Mouse (Mus musculus) thymus, adult 2 months (tissue): ENCODE results near the gene Ufc1. TPM values are rescaled to one million over a fixed set of nuclear protein-coding genes. Genes with fewer than 3 reads are reported as not detected.

Experiments used
- DNase-seq: peaks from one replicate; pipeline ENCODE4 v3.0.0; 2021
- H3K27ac ChIP-seq: fragments of 200-500 bp; 2 replicates; pipeline ENCODE4 v1.5.1; 2012; ENCODE audit warnings: low read length, control low read depth; ENCODE audit not compliant: control insufficient read depth, insufficient read depth
- H3K27me3 ChIP-seq: fragments of 200-500 bp; 2 replicates; pipeline ENCODE4 v1.6.1; 2012; ENCODE audit warnings: mild to moderate bottlenecking, low read length, moderate library complexity, mixed read lengths; ENCODE audit not compliant: control insufficient read depth, insufficient read depth
- H3K36me3 ChIP-seq: fragments of 200-500 bp; 2 replicates; pipeline ENCODE4 v1.6.1; 2012; ENCODE audit warnings: mild to moderate bottlenecking, low read length, moderate library complexity; ENCODE audit not compliant: control insufficient read depth, insufficient read depth
- H3K4me1 ChIP-seq: fragments of 200-500 bp; replicated peaks from 2 replicates; pipeline ENCODE4 v1.6.1; 2012; ENCODE audit warnings: low read length; ENCODE audit not compliant: control insufficient read depth, insufficient read depth
- H3K4me3 ChIP-seq: fragments of 200-500 bp; 2 replicates; pipeline ENCODE4 v1.5.1; 2012; ENCODE audit warnings: mild to moderate bottlenecking, low read length, control low read depth, moderate library complexity; ENCODE audit not compliant: control insufficient read depth, insufficient read depth
- CTCF ChIP-seq: fragments of 200-500 bp; IDR thresholded peaks from 2 replicates; pipeline ENCODE4 v1.5.1; 2012; ENCODE audit warnings: mild to moderate bottlenecking, control low read depth, low read length, moderate library complexity, borderline replicate concordance; ENCODE audit not compliant: control insufficient read depth, poor library complexity, insufficient read depth; ENCODE audit errors: extremely low read depth
- POLR2A ChIP-seq: fragments of 200-500 bp; IDR thresholded peaks from 2 replicates; pipeline ENCODE4 v1.6.1; 2012; ENCODE audit warnings: mild to moderate bottlenecking, low read length, control low read depth, moderate library complexity; ENCODE audit not compliant: control insufficient read depth, poor library complexity, insufficient read depth; ENCODE audit errors: extremely low read depth
- WGBS: fragments of 180-500 bp; shearing (Covaris S2); methylation state at CpG from one replicate; pipeline ENCODE4 v1.1.7; 2018; 5-methylcytosine and 5-hydroxymethylcytosine counted together
- polyA plus RNA-seq: library from polyadenylated mRNA; depleted of rRNA; stranded (reverse); fragments of >200 nt; gene quantifications from 2 replicates; pipeline ENCODE4 v1.2.3, GENCODE M21; 2012

Ufc1 gene
- polyA plus RNA-seq, 1 experiment: 18.5 TPM

GRCm38 (mm10) chr1:171282086-171282805, 12.6 kb downstream of the Ufc1 start:
- H3K4me1 ChIP-seq: peaks cover 17% of the 10 kb centered on the region
- H3K27ac ChIP-seq: no peak overlapping the region
- WGBS: 90% methylated on average over 18 of the region's 18 CpGs
- no peaks in the 10 kb centered on the region for H3K27me3 ChIP-seq
- H3K36me3 ChIP-seq: 0 out of 2 replicates have a peak, but pooled peaks cover 5% of the 10 kb centered on the region
- DNase-seq: no peak
- H3K4me3 ChIP-seq: no peak overlapping the region
- TF ChIP-seq CTCF (no peak), POLR2A (no peak)

DNA sequence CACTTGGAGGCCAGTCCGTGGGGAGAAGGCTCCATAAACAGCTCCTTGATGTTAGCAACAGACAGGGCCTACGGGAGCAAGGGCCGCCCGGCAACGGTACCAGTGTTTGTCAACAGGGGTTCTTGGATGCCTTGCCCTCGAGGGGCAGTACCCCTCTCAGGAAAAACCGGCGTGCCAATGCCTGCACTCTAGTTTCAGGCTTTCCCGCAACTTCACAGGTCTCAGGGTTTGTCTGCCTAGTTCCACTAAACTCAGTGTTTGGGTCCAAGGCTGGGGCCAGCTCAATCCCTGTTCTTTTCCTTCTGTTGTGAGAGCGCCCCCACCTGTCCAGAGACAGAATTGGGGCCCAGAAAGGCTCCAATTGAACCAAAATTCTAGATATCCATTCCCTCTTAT, 13.3 kb downstream of the Ufc1 start:
- Histone ChIP-seq H3K27me3 (no peaks in the 10 kb centered on the region), H3K36me3 (peaks cover 11% of the 10 kb centered on the region), H3K27ac (peak overlapping the region; percentile 85), H3K4me1 (peaks cover 13% of the 10 kb centered on the region), H3K4me3 (peak overlapping the region; percentile 83)
- WGBS: 1% methylated on average over 10 of the region's 10 CpGs
- TF ChIP-seq CTCF: 0 out of 2 replicates have a peak, but pooled peaks have one; percentile 71
- no peak for TF ChIP-seq POLR2A
- DNase-seq: peak; percentile 83

GRCm38 (mm10) chr1:171280916-171281527, 13.8 kb downstream of the Ufc1 start, which contains the start of gene Ppox:
TSS of gene Ppox (minus strand) at chr1:171281186.
- H3K27me3 ChIP-seq: no peaks in the 10 kb centered on the region
- peaks cover 12% of the 10 kb centered on the region for H3K4me1 ChIP-seq
- peak within 1 kb of the TSS; percentile 85 for H3K27ac ChIP-seq
- peak within 1 kb of the TSS; percentile 83 for H3K4me3 ChIP-seq
- TF ChIP-seq CTCF (no peak), POLR2A (no peak; the same call in 1 of the 2 replicates)
- peaks cover 16% of the 10 kb centered on the region for H3K36me3 ChIP-seq
- under 1% methylated on average over 26 of the region's 26 CpGs for WGBS
- DNase-seq: peak; percentile 88

GRCm38 (mm10) chr1:171280250-171280915, 14.4 kb downstream of the Ufc1 start:
- TF ChIP-seq POLR2A (no peak; the same call in 1 of the 2 replicates), CTCF (no peak)
- Histone ChIP-seq H3K4me1 (peaks cover 12% of the 10 kb centered on the region), H3K4me3 (peak overlapping the region; percentile 71), H3K27ac (no peak overlapping the region), H3K36me3 (peaks cover 23% of the 10 kb centered on the region), H3K27me3 (no peaks in the 10 kb centered on the region)
- 7% methylated on average over 25 of the region's 25 CpGs for WGBS
- peak; percentile 27 for DNase-seq

- H3K4me1 ChIP-seq: peaks cover 12% of the 10 kb centered on the region
- TF ChIP-seq CTCF (no peak), POLR2A (no peak)
- peaks cover 28% of the 10 kb centered on the region for H3K36me3 ChIP-seq
- H3K4me3 ChIP-seq: no peak overlapping the region
- WGBS: 93% methylated on average over 5 of the region's 5 CpGs
- no peak overlapping the region for H3K27ac ChIP-seq
- no peak for DNase-seq
- H3K27me3 ChIP-seq: no peaks in the 10 kb centered on the region
These were observed 15.1 kb downstream of the Ufc1 start for GRCm38 (mm10) chr1:171279721-171280120.

GRCm38 (mm10) chr1:171279012-171279705, 15.7 kb downstream of the Ufc1 start:
- Histone ChIP-seq H3K27me3 (no peaks in the 10 kb centered on the region), H3K27ac (no peak overlapping the region), H3K36me3 (peaks cover 32% of the 10 kb centered on the region), H3K4me3 (no peak overlapping the region), H3K4me1 (peaks cover 12% of the 10 kb centered on the region)
- TF ChIP-seq POLR2A: no peak
- no peak for TF ChIP-seq CTCF
- 95% methylated on average over 14 of the region's 14 CpGs for WGBS
- no peak for DNase-seq
